Mouse (Mus musculus) cerebellum, postnatal 4 days (tissue): ENCODE measurements at regions not wholly inside any gene's neighbourhood (a gene's known extent, or its start where the extent isn't known, plus 50 kb on each side); places are given as distances from the start of the nearest gene placed in this dataset.

Source experiments
- DNase-seq, 2 experiments: peaks; one replicate each; pipeline ENCODE4 v3.0.0; 2022; ENCODE audit warnings: low spot score in 2 of 2, mixed read lengths in 1 of 2

GRCm38 (mm10) chr13:38753722-38754121, 94.9 kb upstream of the Eef1e1 start:
- no peak for DNase-seq

- no peak for DNase-seq
These were observed 93.0 kb upstream of the Eef1e1 start for GRCm38 (mm10) chr13:38751876-38752275.

GRCm38 (mm10) chr13:38740066-38740465, 81.2 kb upstream of the Eef1e1 start:
- DNase-seq, result no peak

DNA sequence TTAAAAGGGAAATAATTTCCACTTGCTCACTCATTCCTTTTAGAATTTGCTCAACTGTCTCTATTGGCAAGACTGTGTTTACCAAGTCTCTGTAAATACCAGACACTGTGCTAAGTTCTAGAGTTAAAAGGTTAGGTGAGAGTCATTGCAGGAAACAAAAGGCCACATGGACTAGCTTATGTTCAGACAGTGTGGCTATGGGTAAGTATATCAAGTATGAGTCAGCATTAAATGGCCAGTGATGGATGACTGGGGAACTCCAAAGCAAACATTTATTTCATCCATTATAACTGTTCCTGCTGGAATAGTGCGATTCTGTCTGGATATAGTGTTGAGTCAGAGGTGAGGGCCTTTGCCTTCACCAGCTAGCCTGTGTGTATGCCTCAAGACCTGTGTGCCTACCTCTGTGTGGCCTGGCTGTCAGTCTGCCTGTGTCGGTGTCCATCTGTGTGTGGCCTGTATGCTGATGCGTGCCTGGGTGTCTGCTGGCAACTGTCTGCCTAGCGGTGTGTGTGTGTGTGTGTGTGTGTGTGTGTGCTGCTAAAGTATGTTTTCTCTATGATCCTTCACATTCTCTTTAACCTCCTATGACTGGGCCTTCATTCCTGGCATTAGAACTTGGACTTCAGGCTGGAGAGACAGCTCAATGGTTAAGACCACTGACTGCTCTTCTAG, 77.6 kb upstream of the Eef1e1 start:
- DNase-seq, result no peak

DNA sequence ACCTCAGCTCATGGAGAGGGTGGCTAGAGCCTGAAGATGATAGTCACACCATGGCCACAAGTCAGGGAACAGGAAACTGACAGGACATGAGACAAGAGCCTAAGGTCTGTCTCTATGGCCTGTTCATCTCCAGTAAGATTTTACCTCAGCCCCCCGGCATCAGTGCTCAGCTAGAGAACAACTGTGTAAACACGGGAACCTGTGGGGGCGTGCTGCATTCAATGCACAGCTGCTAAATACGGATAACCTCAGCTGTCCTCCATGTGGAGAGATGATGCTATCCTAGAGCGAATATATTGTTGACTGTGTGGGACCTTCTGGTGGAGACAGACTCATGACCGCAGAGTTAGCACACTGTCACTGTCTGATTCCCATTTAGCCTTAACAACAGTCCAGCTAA, 76.4 kb upstream of the Eef1e1 start:
- DNase-seq, result no peak

GRCm38 (mm10) chr13:38733246-38733645, 74.4 kb upstream of the Eef1e1 start:
- DNase-seq, result no peak

GRCm38 (mm10) chr13:38725452-38725851, 66.6 kb upstream of the Eef1e1 start:
- DNase-seq, result no peak

- DNase-seq, result no peak
These were observed 62.3 kb upstream of the Eef1e1 start for GRCm38 (mm10) chr13:38721166-38721565.

- DNase-seq, result no peak
These were observed 56.0 kb upstream of the Eef1e1 start for GRCm38 (mm10) chr13:38714838-38715237.
